Mouse (Mus musculus) testis, adult 10 weeks (tissue): ENCODE results near the gene Myd88. TPM values are rescaled to one million over a fixed set of nuclear protein-coding genes. Genes with fewer than 3 reads are reported as not detected.

Source experiments
- polyA plus RNA-seq: library from polyadenylated mRNA; stranded (reverse); fragments of 350-450 nt; fragmentation: Illumina TruSeq; extraction: RNeasy Lipid Tissue Mini Kit (QIAGEN cat#74804); gene quantifications from one replicate; pipeline ENCODE4 v1.2.3, GENCODE M21; 2014; ENCODE audit warnings: low read depth, low replicate concordance

Gene Myd88
- polyA plus RNA-seq: 5.8 TPM

GRCm38 (mm10) chr9:119340909-119341816, at the start of gene Myd88:
TSS of gene Myd88 (minus strand) at chr9:119341411.

GRCm38 (mm10) chr9:119365284-119365683, 24.1 kb upstream of the Myd88 start, which contains the start of gene Slc22a14:
TSS of gene Slc22a14 (minus strand) at chr9:119365553.

DNA sequence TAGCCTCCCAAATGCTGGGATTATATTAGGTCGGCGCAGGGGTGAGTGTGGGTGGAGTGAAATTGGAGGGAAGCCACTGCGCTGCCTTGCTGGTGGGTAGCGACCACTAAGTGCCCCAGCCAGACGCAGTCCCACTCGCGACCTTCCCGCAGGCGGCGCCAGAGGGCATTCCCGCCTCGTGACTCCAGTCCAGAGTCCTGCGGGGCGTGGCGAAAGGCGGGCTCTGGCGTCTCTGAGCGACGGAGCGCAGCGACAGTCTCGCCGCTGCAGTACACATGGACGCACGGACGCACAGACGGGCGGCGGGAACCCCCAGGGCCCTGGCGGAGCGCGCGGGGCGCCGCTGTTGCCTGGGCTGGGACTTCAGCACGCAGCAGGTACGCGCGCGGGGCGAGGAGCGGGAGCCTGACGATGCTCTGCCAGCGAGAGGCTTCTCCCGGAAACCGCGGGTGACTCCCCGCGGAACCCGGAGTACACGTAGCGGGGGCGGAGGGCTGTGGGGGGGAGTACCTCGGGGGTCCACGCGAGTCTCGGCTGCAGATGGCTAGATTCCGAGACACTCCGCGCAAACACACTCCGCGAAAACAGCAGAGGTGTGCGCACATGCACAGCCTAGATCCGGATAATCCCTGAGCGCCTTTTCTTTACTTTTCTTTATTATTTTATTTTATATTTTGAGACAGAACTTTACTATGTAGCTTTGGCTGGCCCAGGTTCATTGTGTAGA, 16.3 kb upstream of the Myd88 start, which contains the start of gene Xylb:
TSS of gene Xylb (plus strand) at position 51 of the 727 bp plus-strand sequence.

DNA sequence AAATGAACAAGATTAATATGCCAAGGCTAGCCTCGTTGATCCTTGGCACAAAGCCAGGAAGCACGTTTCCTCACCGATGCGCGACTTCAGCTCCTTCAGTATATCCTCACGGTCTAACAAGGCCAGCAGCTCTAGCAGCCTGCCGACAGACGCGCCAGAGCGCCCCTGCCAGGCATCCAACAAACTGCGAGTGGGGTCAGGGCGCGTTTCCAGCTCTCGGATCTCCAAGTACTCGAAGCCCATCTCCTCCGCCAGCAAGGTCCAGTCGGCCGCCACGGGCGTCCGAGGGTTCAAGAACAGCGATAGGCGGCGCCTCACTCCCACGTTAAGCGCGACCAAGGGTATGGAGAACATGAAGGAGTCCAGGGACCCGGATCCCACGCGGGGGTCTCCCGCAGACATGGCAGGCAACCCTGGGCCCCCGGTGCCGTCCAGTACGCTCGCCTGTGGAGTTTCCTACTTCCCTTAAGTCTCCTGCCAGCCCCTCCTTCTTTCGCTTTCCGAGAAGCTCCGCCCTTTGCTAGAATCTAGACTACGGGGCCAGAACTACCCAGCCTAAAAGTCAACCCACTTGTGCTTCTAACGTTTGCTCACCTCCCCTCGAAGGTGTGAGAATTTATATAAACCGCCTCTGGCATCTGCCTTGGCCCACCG, 1.5 kb downstream of the Myd88 start, which contains the start of gene Acaa1a:
TSS of gene Acaa1a (plus strand) at position 119 of the 654 bp plus-strand sequence.

GRCm38 (mm10) chr9:119322289-119323259, 18.6 kb downstream of the Myd88 start, which contains the start of gene Oxsr1:
TSS of gene Oxsr1 (minus strand) at chr9:119322427.

Other genes with a start within 250 kb of the Myd88 start
- 0.53 TPM for gene Plcd1, start 247.9 kb downstream of the Myd88 start, polyA plus RNA-seq
- 4.4 TPM for gene Dlec1, start 238.9 kb downstream of the Myd88 start, polyA plus RNA-seq
- gene Acaa1b, start 184.3 kb downstream of the Myd88 start, polyA plus RNA-seq: not detected
- gene Gm47289, start 182.2 kb downstream of the Myd88 start, polyA plus RNA-seq: not detected
- gene Slc22a13, start 132.3 kb downstream of the Myd88 start, polyA plus RNA-seq: not detected
- 13.5 TPM for gene Oxsr1, start 19.0 kb downstream of the Myd88 start, polyA plus RNA-seq
- gene Acaa1a, start 1.7 kb downstream of the Myd88 start, polyA plus RNA-seq: 0.59 TPM
- gene Xylb, start 16.0 kb upstream of the Myd88 start, polyA plus RNA-seq: 3.6 TPM
- gene Slc22a14, start 24.1 kb upstream of the Myd88 start, polyA plus RNA-seq: 251 TPM
- gene Acvr2b, start 60.7 kb upstream of the Myd88 start, polyA plus RNA-seq: 0.22 TPM
- 2.8 TPM for gene Exog, start 103.5 kb upstream of the Myd88 start, polyA plus RNA-seq
- gene Scn5a, start 237.6 kb upstream of the Myd88 start, polyA plus RNA-seq: 0.07 TPM